Mouse (Mus musculus) bone marrow macrophage, adult 2 months (primary cell): ENCODE results near the gene Slc25a36.

Experiments used
- CTCF ChIP-seq: IDR thresholded peaks from 2 replicates; pipeline ENCODE4 v1.5.1; 2012; ENCODE audit warnings: low read depth, mild to moderate bottlenecking, low read length, moderate library complexity
- POLR2A ChIP-seq: IDR thresholded peaks from 2 replicates; pipeline ENCODE4 v1.6.1; 2012; ENCODE audit warnings: mild to moderate bottlenecking, low read depth, low read length, borderline replicate concordance

DNA sequence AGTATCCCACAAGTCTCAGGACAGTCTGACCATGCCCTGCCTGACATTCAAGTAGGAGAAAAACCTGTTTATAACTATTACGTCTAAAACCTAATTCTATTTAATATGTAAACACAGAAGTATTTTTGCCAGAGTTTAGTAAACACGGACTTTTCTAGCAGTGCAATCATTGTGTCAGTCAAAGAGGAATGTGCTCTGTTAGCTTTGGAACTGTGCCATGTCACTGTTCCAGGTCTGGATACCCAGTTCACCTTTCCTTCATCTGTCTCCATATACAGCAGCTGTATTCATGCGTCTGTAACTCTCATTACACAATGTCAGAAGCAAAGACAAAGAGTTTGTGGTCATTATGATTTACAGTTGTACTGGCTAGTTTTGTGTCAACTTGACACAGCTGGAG is 45.0 kb upstream of the Slc25a36 start:
- TF ChIP-seq POLR2A (no peak), CTCF (no peak)
